Mouse (Mus musculus) limb, embryonic 15.5 days (tissue): Measurements from ENCODE around the gene Tmprss13. TPM values are rescaled to one million over a fixed set of nuclear protein-coding genes. Genes with fewer than 3 reads are reported as not detected.

ENCODE experiments used
- ATAC-seq: fragments of 200-750 bp; cut with Nextera tagmentation; 2 replicates; pipeline ENCODE4 v1.8.0; 2017; ENCODE audit warnings: low read depth, moderate TSS enrichment; ENCODE audit not compliant: insufficient number of reproducible peaks, low FRiP score, low TSS enrichment
- H3K27ac ChIP-seq: fragments of 300-500 bp; sonication (generic); 2 replicates; pipeline ENCODE4 v1.5.1; 2015; ENCODE audit warnings: moderate library complexity, mild to moderate bottlenecking, inconsistent platforms
- H3K27me3 ChIP-seq: fragments of 300-500 bp; sonication (generic); 2 replicates; pipeline ENCODE4 v1.6.1; 2015; ENCODE audit warnings: inconsistent platforms
- H3K36me3 ChIP-seq: fragments of 300-500 bp; sonication (generic); 2 replicates; pipeline ENCODE4 v1.6.1; 2015; ENCODE audit warnings: inconsistent platforms
- H3K4me1 ChIP-seq: fragments of 300-500 bp; sonication (generic); 2 replicates; pipeline ENCODE4 v1.6.1; 2015; ENCODE audit warnings: inconsistent platforms
- H3K4me2 ChIP-seq: fragments of 300-500 bp; sonication (generic); 2 replicates; pipeline ENCODE4 v1.6.1; 2015; ENCODE audit warnings: mild to moderate bottlenecking, inconsistent platforms
- H3K4me3 ChIP-seq: fragments of 300-500 bp; sonication (generic); 2 replicates; pipeline ENCODE4 v1.5.1; 2015; ENCODE audit warnings: mild to moderate bottlenecking, inconsistent platforms
- H3K9ac ChIP-seq: fragments of 300-500 bp; sonication (generic); 2 replicates; pipeline ENCODE4 v1.6.1; 2015; ENCODE audit warnings: inconsistent platforms
- H3K9me3 ChIP-seq: fragments of 300-500 bp; sonication (generic); 2 replicates; pipeline ENCODE4 v1.6.1; 2016; ENCODE audit warnings: inconsistent platforms
- WGBS: fragments of 180-500 bp; shearing (Covaris S2); methylation state at CpG from one replicate; pipeline ENCODE4 v1.1.7; 2015; 5-methylcytosine and 5-hydroxymethylcytosine counted together
- polyA plus RNA-seq: library from polyadenylated mRNA; unstranded; fragments of >200 nt; fragmentation: Nextera tagmentation; extraction: Ambion mirVana; gene quantifications from 2 replicates; pipeline ENCODE4 v1.2.1, GENCODE M21; 2015

The Tmprss13 gene
- polyA plus RNA-seq, 1 experiment from 2014 or later, result 14.7 TPM

DNA sequence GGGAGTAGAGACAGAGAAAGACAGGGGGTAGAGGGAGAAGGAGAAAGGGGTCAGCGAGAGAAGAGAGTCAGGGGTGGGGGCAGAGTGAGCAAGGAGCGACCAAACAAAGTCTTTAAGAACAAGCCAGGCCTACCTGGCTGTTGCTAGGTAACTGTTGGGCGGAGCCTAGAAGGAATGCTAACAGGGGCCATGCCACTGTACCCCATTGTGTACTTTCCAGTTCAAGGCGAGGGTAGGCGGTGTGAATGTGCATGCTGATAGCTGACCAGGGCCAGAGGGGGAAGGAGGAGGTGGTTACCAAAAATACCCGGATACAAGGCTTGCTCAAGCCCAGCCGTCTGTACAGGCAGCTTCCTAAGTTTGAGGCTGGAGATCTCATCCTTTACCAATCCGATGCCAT, 17.1 kb upstream of the Tmprss13 start:
- Histone ChIP-seq H3K4me3 (no peak overlapping the region), H3K4me2 (no peak overlapping the region), H3K36me3 (no peaks in the 10 kb centered on the region), H3K4me1 (peaks cover 11% of the 10 kb centered on the region; the same call in 1 of the 2 replicates), H3K27ac (no peak overlapping the region), H3K9me3 (no peaks in the 10 kb centered on the region), H3K9ac (no peak overlapping the region), H3K27me3 (no peaks in the 10 kb centered on the region)
- WGBS, result 89% methylated on average over 8 of the region's 8 CpGs
- no peak for ATAC-seq

DNA sequence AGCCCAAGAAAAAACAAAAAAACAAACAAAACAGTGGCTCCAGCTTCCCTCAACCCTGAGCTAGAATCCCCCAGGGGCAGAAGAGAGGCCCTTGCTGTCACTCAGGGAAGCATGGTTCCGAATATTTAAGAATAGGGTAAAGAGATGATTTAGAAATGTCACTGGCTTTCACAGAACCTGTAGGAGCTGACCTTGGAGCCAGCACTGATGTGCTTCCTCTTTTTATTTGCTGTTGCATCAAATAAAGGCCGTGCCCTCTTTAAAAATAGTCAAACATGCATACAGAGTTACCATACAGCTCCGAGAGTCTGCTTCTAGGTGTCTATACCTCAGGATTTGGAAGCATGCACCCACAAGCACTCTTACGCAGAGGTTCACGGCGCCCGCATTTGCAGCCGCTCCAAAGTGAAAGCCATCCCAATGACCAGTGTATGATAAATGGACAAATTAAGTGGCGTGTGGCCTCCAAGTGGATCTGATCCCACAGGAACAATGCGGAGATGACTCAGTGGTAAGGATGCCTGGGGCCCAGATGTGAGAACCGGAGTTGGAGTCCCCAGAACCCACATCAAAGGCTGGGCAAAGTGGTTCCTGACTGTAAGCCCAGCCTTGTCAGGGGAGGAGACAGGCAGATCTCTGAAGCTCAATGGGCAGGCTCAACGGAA, 12.0 kb upstream of the Tmprss13 start:
- H3K4me2 ChIP-seq, result no peak overlapping the region
- H3K27me3 ChIP-seq, result no peaks in the 10 kb centered on the region
- H3K27ac ChIP-seq, result no peak overlapping the region
- H3K9me3 ChIP-seq, result no peaks in the 10 kb centered on the region
- H3K4me3 ChIP-seq, result no peak overlapping the region
- 78% methylated on average over 12 of the region's 12 CpGs for WGBS
- ATAC-seq, result no peak
- no peak overlapping the region for H3K9ac ChIP-seq
- H3K4me1 ChIP-seq, result no peaks in the 10 kb centered on the region
- H3K36me3 ChIP-seq, result no peaks in the 10 kb centered on the region

GRCm38 (mm10) chr9:45308521-45308920, 10.4 kb upstream of the Tmprss13 start:
- Histone ChIP-seq H3K4me2 (no peak overlapping the region), H3K9me3 (no peaks in the 10 kb centered on the region), H3K4me1 (no peaks in the 10 kb centered on the region), H3K27me3 (no peaks in the 10 kb centered on the region), H3K36me3 (no peaks in the 10 kb centered on the region), H3K27ac (no peak overlapping the region), H3K4me3 (no peak overlapping the region), H3K9ac (no peak overlapping the region)
- no peak for ATAC-seq
- WGBS, result 80% methylated on average over 5 of the region's 5 CpGs

GRCm38 (mm10) chr9:45311858-45312257, 7.0 kb upstream of the Tmprss13 start:
- Histone ChIP-seq H3K27me3 (0 out of 2 replicates have a peak, but pooled peaks cover 4% of the 10 kb centered on the region), H3K36me3 (no peaks in the 10 kb centered on the region), H3K4me1 (peaks cover 2% of the 10 kb centered on the region; the same call in 1 of the 2 replicates), H3K27ac (no peak overlapping the region), H3K9me3 (no peaks in the 10 kb centered on the region), H3K9ac (no peak overlapping the region), H3K4me2 (no peak overlapping the region), H3K4me3 (no peak overlapping the region)
- no peak for ATAC-seq
- 79% methylated on average over 6 of the region's 6 CpGs for WGBS

GRCm38 (mm10) chr9:45313913-45314312, 5.0 kb upstream of the Tmprss13 start:
- 0 out of 2 replicates have a peak, but pooled peaks cover 15% of the 10 kb centered on the region for H3K27me3 ChIP-seq
- WGBS, result 69% methylated on average over 3 of the region's 3 CpGs

GRCm38 (mm10) chr9:45317635-45318034, 1.3 kb upstream of the Tmprss13 start:
- Histone ChIP-seq H3K27ac (no peak overlapping the region), H3K4me2 (no peak overlapping the region), H3K9ac (no peak overlapping the region), H3K36me3 (no peaks in the 10 kb centered on the region), H3K4me3 (no peak overlapping the region), H3K27me3 (0 out of 2 replicates have a peak, but pooled peaks cover 23% of the 10 kb centered on the region), H3K4me1 (peaks cover 13% of the 10 kb centered on the region), H3K9me3 (no peaks in the 10 kb centered on the region)
- ATAC-seq, result no peak
- 68% methylated on average over 3 of the region's 3 CpGs for WGBS

More at GRCm38 (mm10) chr9:45313913-45314312, 5.0 kb upstream of the Tmprss13 start:
- Histone ChIP-seq H3K9me3 (no peaks in the 10 kb centered on the region), H3K4me3 (no peak overlapping the region), H3K9ac (no peak overlapping the region), H3K36me3 (no peaks in the 10 kb centered on the region), H3K4me2 (no peak overlapping the region), H3K4me1 (peaks cover 13% of the 10 kb centered on the region), H3K27ac (no peak overlapping the region)
- ATAC-seq, result no peak

- 85% methylated on average over 6 of the region's 6 CpGs for WGBS
- no peaks in the 10 kb centered on the region for H3K9me3 ChIP-seq
Observed at GRCm38 (mm10) chr9:45321465-45321864, 2.6 kb downstream of the Tmprss13 start.

GRCm38 (mm10) chr9:45321946-45322430, 3.1 kb downstream of the Tmprss13 start:
- ATAC-seq, result no peak
- no peak overlapping the region for H3K4me3 ChIP-seq
- no peak overlapping the region for H3K27ac ChIP-seq
- 0 out of 2 replicates have a peak, but pooled peaks cover 18% of the 10 kb centered on the region for H3K27me3 ChIP-seq
- no peak overlapping the region for H3K9ac ChIP-seq
- WGBS, result 78% methylated on average over 4 of the region's 4 CpGs
- no peak overlapping the region for H3K4me2 ChIP-seq
- H3K4me1 ChIP-seq, result peaks cover 10% of the 10 kb centered on the region
- H3K36me3 ChIP-seq, result no peaks in the 10 kb centered on the region
- H3K9me3 ChIP-seq, result no peaks in the 10 kb centered on the region

More at GRCm38 (mm10) chr9:45321465-45321864, 2.6 kb downstream of the Tmprss13 start:
- Histone ChIP-seq H3K27me3 (0 out of 2 replicates have a peak, but pooled peaks cover 21% of the 10 kb centered on the region), H3K4me2 (no peak overlapping the region), H3K36me3 (no peaks in the 10 kb centered on the region), H3K4me1 (peaks cover 13% of the 10 kb centered on the region), H3K4me3 (no peak overlapping the region), H3K9ac (no peak overlapping the region), H3K27ac (no peak overlapping the region)
- ATAC-seq, result no peak

DNA sequence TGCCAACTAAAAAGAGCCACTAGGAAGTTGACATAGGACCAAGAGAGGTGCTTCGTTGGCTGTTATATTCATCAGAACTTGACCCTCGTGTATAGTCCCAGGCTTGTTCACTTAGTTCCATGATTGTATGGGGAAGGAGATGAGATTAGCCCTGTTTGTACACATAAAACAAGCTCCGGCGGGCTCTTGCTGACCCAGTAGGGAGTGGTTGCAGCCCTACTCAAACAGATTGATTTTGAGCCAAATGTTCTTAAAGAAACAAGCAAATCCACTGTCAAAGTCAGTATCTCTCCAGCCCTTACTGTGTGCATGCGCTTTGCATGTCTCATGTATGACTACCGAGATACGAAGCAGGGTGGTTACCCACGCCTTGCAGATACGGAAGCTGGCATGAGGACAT, 7.5 kb downstream of the Tmprss13 start:
- no peak overlapping the region for H3K4me2 ChIP-seq
- WGBS, result 86% methylated on average over 9 of the region's 9 CpGs

GRCm38 (mm10) chr9:45328263-45328662, 9.4 kb downstream of the Tmprss13 start:
- Histone ChIP-seq H3K9me3 (no peaks in the 10 kb centered on the region), H3K36me3 (no peaks in the 10 kb centered on the region), H3K4me1 (no peaks in the 10 kb centered on the region), H3K4me3 (no peak overlapping the region), H3K27ac (no peak overlapping the region), H3K9ac (no peak overlapping the region), H3K27me3 (no peaks in the 10 kb centered on the region), H3K4me2 (no peak overlapping the region)
- ATAC-seq, result no peak
- WGBS, result 89% methylated on average over 4 of the region's 4 CpGs

More for the DNA sequence above, 7.5 kb downstream of the Tmprss13 start:
- H3K4me1 ChIP-seq, result no peaks in the 10 kb centered on the region
- H3K36me3 ChIP-seq, result no peaks in the 10 kb centered on the region
- no peaks in the 10 kb centered on the region for H3K9me3 ChIP-seq
- no peak overlapping the region for H3K9ac ChIP-seq
- no peak overlapping the region for H3K27ac ChIP-seq
- no peak overlapping the region for H3K4me3 ChIP-seq
- no peak for ATAC-seq
- no peaks in the 10 kb centered on the region for H3K27me3 ChIP-seq

GRCm38 (mm10) chr9:45329577-45329976, 10.7 kb downstream of the Tmprss13 start:
- Histone ChIP-seq H3K27ac (no peak overlapping the region), H3K36me3 (no peaks in the 10 kb centered on the region), H3K27me3 (no peaks in the 10 kb centered on the region), H3K9me3 (no peaks in the 10 kb centered on the region), H3K9ac (no peak overlapping the region), H3K4me2 (no peak overlapping the region), H3K4me1 (no peaks in the 10 kb centered on the region), H3K4me3 (no peak overlapping the region)
- ATAC-seq, result no peak
- WGBS, result 88% methylated on average over 6 of the region's 6 CpGs

DNA sequence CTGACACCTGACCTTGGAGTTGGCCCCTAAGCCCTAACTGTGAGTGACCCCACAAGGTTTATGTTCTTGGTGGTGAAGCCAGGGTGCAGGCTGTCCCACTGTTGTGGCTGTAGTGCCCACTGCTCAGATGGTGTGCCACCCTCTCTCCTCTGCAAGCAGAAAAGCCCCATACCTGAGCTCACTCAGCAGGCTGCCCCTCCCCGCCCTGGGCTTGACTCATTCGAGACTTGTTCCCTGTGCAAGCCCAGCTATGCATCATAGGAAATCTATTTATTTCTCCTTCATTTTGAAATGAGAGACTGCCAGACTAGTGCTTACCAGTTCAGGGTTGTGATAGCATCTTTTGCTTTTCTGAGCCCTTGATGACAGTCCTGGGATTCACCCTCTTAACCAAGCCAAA, 18.5 kb downstream of the Tmprss13 start:
- Histone ChIP-seq H3K36me3 (no peaks in the 10 kb centered on the region), H3K4me1 (no peaks in the 10 kb centered on the region), H3K4me3 (no peak overlapping the region), H3K27ac (no peak overlapping the region), H3K4me2 (no peak overlapping the region), H3K9me3 (no peaks in the 10 kb centered on the region), H3K9ac (no peak overlapping the region), H3K27me3 (0 out of 2 replicates have a peak, but pooled peaks cover 2% of the 10 kb centered on the region)
- no peak for ATAC-seq
- WGBS, result 69% methylated on average over 2 of the region's 2 CpGs
